Mouse (Mus musculus) embryo, embryonic 10.5 days (tissue): ENCODE data around the gene Utp14a.
"Not testable (repeated sequence)": the region's sequence is repeated elsewhere in the genome, so short reads cannot be mapped to it uniquely, and the experiment has no call there.

Source experiments
- DNase-seq: peaks from one replicate; pipeline ENCODE4 v3.0.0-alpha.2; 2015; ENCODE audit warnings: low spot score

The Utp14a gene

GRCm38 (mm10) chrX:48256468-48257007 lies at the start of gene Utp14a:
Gene Utp14a (plus strand): TSS chrX:48256862.
- DNase-seq: peak; percentile 93

- peak; percentile 27 for DNase-seq
These were observed 48.7 kb upstream of the Utp14a start for GRCm38 (mm10) chrX:48207761-48208487.

- DNase-seq: peak; percentile 91
These were observed 48.0 kb upstream of the Utp14a start, which contains the start of gene Zdhhc9 for GRCm38 (mm10) chrX:48208519-48209185. Gene Zdhhc9 (minus strand): TSS chrX:48208878.

GRCm38 (mm10) chrX:48209746-48210145 lies 46.9 kb upstream of the Utp14a start:
- not testable (repeated sequence) for DNase-seq

- DNase-seq: no peak
These were observed 37.2 kb upstream of the Utp14a start for GRCm38 (mm10) chrX:48219468-48219867.

GRCm38 (mm10) chrX:48222706-48223105 lies 34.0 kb upstream of the Utp14a start:
- no peak for DNase-seq

- no peak for DNase-seq
These were observed 30.4 kb upstream of the Utp14a start for GRCm38 (mm10) chrX:48226225-48226624.

GRCm38 (mm10) chrX:48234417-48234816 lies 22.2 kb upstream of the Utp14a start:
- DNase-seq: no peak

GRCm38 (mm10) chrX:48255830-48256428 lies 733 bp upstream of the Utp14a start:
- peak; percentile 25 for DNase-seq

- no peak for DNase-seq
These were observed 349 bp downstream of the Utp14a start for GRCm38 (mm10) chrX:48257011-48257410.

- DNase-seq: no peak
These were observed 15.0 kb downstream of the Utp14a start for GRCm38 (mm10) chrX:48271671-48272070.

- DNase-seq: no peak
These were observed 18.0 kb downstream of the Utp14a start for GRCm38 (mm10) chrX:48274634-48275033.

GRCm38 (mm10) chrX:48278103-48278502 lies 21.4 kb downstream of the Utp14a start:
- peak; percentile 74 for DNase-seq

GRCm38 (mm10) chrX:48284386-48285005 lies 27.8 kb downstream of the Utp14a start:
- DNase-seq: peak; percentile 89

- peak; percentile 87 for DNase-seq
These were observed 28.5 kb downstream of the Utp14a start for GRCm38 (mm10) chrX:48285006-48285650.

GRCm38 (mm10) chrX:48285651-48286021 lies 29.0 kb downstream of the Utp14a start:
- no peak for DNase-seq

GRCm38 (mm10) chrX:48286488-48286887 lies 29.8 kb downstream of the Utp14a start:
- no peak for DNase-seq

GRCm38 (mm10) chrX:48288008-48288407 lies 31.3 kb downstream of the Utp14a start:
- DNase-seq: no peak

GRCm38 (mm10) chrX:48291413-48291812 lies 34.8 kb downstream of the Utp14a start:
- no peak for DNase-seq

- no peak for DNase-seq
These were observed 48.7 kb downstream of the Utp14a start for GRCm38 (mm10) chrX:48305356-48305755.

- DNase-seq: no peak
These were observed 54.2 kb downstream of the Utp14a start for GRCm38 (mm10) chrX:48310706-48311517.
